Mouse (Mus musculus) thymus, postnatal 14 days (tissue): ENCODE data around the gene Arnt.
"Not testable (repeated sequence)": the region's sequence is repeated elsewhere in the genome, so short reads cannot be mapped to it uniquely, and the experiment has no call there.

Experiments
- DNase-seq: peaks from one replicate; pipeline ENCODE4 v3.0.0; 2021

The Arnt gene

GRCm38 (mm10) chr3:95434136-95434982 lies at the start of gene Arnt:
TSS of gene Arnt (plus strand) at chr3:95434388.
- peak; percentile 90 for DNase-seq

- no peak for DNase-seq
Observed at GRCm38 (mm10) chr3:95385401-95386075, 48.6 kb upstream of the Arnt start.

- DNase-seq = peak; percentile 10
Observed at GRCm38 (mm10) chr3:95394385-95394784, 39.8 kb upstream of the Arnt start.

GRCm38 (mm10) chr3:95402741-95403140 lies 31.4 kb upstream of the Arnt start, which contains the start of gene 4930558C23Rik:
TSS of gene 4930558C23Rik (minus strand) at chr3:95402841.
- no peak for DNase-seq

GRCm38 (mm10) chr3:95407728-95408127 lies 26.5 kb upstream of the Arnt start:
- no peak for DNase-seq

GRCm38 (mm10) chr3:95408852-95409251 lies 25.3 kb upstream of the Arnt start:
- DNase-seq = no peak

GRCm38 (mm10) chr3:95412268-95412667 lies 21.9 kb upstream of the Arnt start:
- DNase-seq = no peak

- DNase-seq = no peak
Observed at GRCm38 (mm10) chr3:95417866-95418265, 16.3 kb upstream of the Arnt start.

- DNase-seq = not testable (repeated sequence)
Observed at GRCm38 (mm10) chr3:95426476-95426875, 7.7 kb upstream of the Arnt start.

- DNase-seq = not testable (repeated sequence)
Observed at GRCm38 (mm10) chr3:95427117-95427890, 6.9 kb upstream of the Arnt start.

- peak; percentile 17 for DNase-seq
Observed at GRCm38 (mm10) chr3:95427891-95428238, 6.3 kb upstream of the Arnt start.

- DNase-seq = not testable (repeated sequence)
Observed at GRCm38 (mm10) chr3:95428423-95428822, 5.8 kb upstream of the Arnt start.

GRCm38 (mm10) chr3:95433301-95433915 lies 780 bp upstream of the Arnt start:
- DNase-seq = peak; percentile 3

GRCm38 (mm10) chr3:95434983-95435370 lies 789 bp downstream of the Arnt start:
- no peak for DNase-seq

- no peak for DNase-seq
Observed at GRCm38 (mm10) chr3:95435561-95435960, 1.4 kb downstream of the Arnt start.

GRCm38 (mm10) chr3:95438636-95439035 lies 4.4 kb downstream of the Arnt start:
- not testable (repeated sequence) for DNase-seq

- no peak for DNase-seq
Observed at GRCm38 (mm10) chr3:95439670-95440069, 5.5 kb downstream of the Arnt start.

- no peak for DNase-seq
Observed at GRCm38 (mm10) chr3:95442406-95443117, 8.4 kb downstream of the Arnt start.

GRCm38 (mm10) chr3:95445311-95445710 lies 11.1 kb downstream of the Arnt start:
- DNase-seq = no peak

GRCm38 (mm10) chr3:95450408-95450807 lies 16.2 kb downstream of the Arnt start:
- DNase-seq = peak; percentile 54

GRCm38 (mm10) chr3:95450915-95451314 lies 16.7 kb downstream of the Arnt start:
- DNase-seq = no peak

- DNase-seq = no peak
Observed at GRCm38 (mm10) chr3:95456367-95456766, 22.2 kb downstream of the Arnt start.
